ENCODE assay signal across 26 mouse cellular contexts in genomic region chr9:27640611-27641010, GRCm38 (mm10).
"Had no signal": no experiment of that assay in that cellular context is flagged by ENCODE, and none has a peak within 500 bp of the region (broad histone marks: within the 10 kb centered on the region; RNA-seq: fewer than 3 reads in every experiment).

No protein-coding gene starts in this region.

- H3K36me3 ChIP-seq: heart, embryonic 10.5 days; heart, embryonic 12.5 days; hindbrain, embryonic 10.5 days; hindbrain, embryonic 12.5 days; intestine, embryonic 15.5 days; limb, embryonic 10.5 days; limb, embryonic 12.5 days; liver, embryonic 13.5 days had no signal

- H3K4me3 ChIP-seq: gastrocnemius, adult 2 months; heart, embryonic 10.5 days; heart, embryonic 12.5 days; hindbrain, embryonic 10.5 days; hindbrain, embryonic 12.5 days; intestine, embryonic 15.5 days; layer of hippocampus, adult 2 months; left cerebral cortex, adult 2 months; limb, embryonic 10.5 days; limb, embryonic 12.5 days; liver, embryonic 13.5 days had no signal

- H3K27ac ChIP-seq: gastrocnemius, adult 2 months; heart, embryonic 10.5 days; hindbrain, embryonic 10.5 days; hindbrain, embryonic 12.5 days; hindbrain, embryonic 14.5 days; intestine, embryonic 15.5 days; layer of hippocampus, adult 2 months; left cerebral cortex, adult 2 months; limb, embryonic 10.5 days; limb, embryonic 12.5 days; liver, embryonic 13.5 days had no signal

- ATAC-seq: inflammation-experienced regulatory T-cells, adult 6 months; intestine, embryonic 15.5 days; intestine, postnatal 0 days had no signal

- H3K4me1 ChIP-seq: hindbrain, embryonic 10.5 days; hindbrain, embryonic 12.5 days; intestine, embryonic 15.5 days; limb, embryonic 10.5 days; limb, embryonic 12.5 days had no signal

- H3K9ac ChIP-seq: heart, embryonic 12.5 days; hindbrain, embryonic 12.5 days; hindbrain, embryonic 14.5 days; intestine, embryonic 15.5 days; limb, embryonic 12.5 days; liver, embryonic 13.5 days had no signal

- H3K9me3 ChIP-seq: heart, embryonic 10.5 days; heart, embryonic 12.5 days; hindbrain, embryonic 10.5 days; hindbrain, embryonic 12.5 days; intestine, embryonic 15.5 days; limb, embryonic 10.5 days; limb, embryonic 12.5 days; liver, embryonic 13.5 days had no signal

- H3K4me2 ChIP-seq: heart, embryonic 12.5 days; hindbrain, embryonic 12.5 days; hindbrain, embryonic 14.5 days; intestine, embryonic 15.5 days; limb, embryonic 12.5 days; liver, embryonic 11.5 days; liver, embryonic 13.5 days had no signal

- H3K27me3 ChIP-seq: heart, embryonic 12.5 days; hindbrain, embryonic 12.5 days; intestine, embryonic 15.5 days; liver, embryonic 13.5 days had no signal

- DNase-seq: gastrocnemius, adult 2 months; gastrocnemius, postnatal 10 days; gastrocnemius, postnatal 25 days; heart, adult 18-20 months; heart, postnatal 10 days; heart, postnatal 4 days; kidney, adult 18-20 months; kidney, adult 8-10 months; kidney, postnatal 10 days; kidney, postnatal 25 days; kidney, postnatal 4 days; liver; liver, embryonic 13.5 days had no signal
